Mouse (Mus musculus) mouse embryonic stem cell (cell line): ENCODE data around the gene Gja4.

Experiments used
- in situ Hi-C, 2 experiments: fragments of 300-500 bp; cut with MboI; formaldehyde crosslinking; loops; 1 replicate in 1 of 2; 3 replicates in 1 of 2; pipeline ENCODE4 v1.14.3; 2019 to 2020; ENCODE audit warnings: low sequenced_read_pairs in 2 of 2, low pct_unique_long_range_greater_than_20kb in 1 of 2, mixed read lengths in 1 of 2; ENCODE audit not compliant: unreplicated experiment in 1 of 2

Gene Gja4

DNA sequence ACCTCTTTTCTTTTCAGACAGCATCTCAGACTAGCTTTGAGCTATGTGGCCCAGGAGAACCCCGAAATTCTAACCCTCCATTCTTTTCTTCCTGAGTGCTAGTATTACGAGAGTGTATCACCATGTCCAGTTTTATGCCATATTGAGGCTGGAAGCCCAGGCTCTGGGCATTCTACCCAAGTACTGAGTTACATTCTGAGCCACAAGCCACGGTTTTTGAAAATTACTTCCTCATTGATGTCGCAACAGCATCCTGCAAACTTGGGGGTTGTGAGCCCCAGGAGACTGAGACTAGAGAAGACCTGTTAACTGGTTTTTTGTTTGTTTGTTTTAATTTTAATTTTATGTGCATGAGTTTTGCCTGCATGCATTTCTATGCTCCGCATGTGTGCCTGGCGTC is 13.9 kb upstream of the Gja4 start:
- in situ Hi-C loops = no loop called here

GRCm38 (mm10) chr4:127327258-127327657 is 13.4 kb upstream of the Gja4 start:
- in situ Hi-C loops = no loop called here

DNA sequence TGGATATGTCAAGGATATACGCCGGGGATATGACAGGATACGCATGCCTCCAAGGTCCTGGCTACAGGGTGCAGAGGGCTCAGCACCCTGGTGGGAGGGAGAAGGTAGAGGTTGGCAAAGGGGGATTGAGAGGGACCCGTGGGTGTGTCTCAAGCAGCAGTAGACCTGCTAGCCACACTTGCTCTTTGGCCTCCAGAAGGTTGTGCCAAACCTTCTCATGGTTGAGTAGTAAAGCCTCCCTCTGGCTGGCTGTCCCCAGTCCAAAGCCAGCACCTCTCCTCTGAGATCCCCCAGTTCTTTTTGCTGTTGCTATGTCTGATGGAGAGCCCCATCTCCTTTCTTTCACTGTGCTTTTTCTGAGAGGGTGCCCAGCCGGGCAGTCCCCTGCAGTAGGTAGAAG is 11.4 kb upstream of the Gja4 start:
- in situ Hi-C loops = no loop called here

DNA sequence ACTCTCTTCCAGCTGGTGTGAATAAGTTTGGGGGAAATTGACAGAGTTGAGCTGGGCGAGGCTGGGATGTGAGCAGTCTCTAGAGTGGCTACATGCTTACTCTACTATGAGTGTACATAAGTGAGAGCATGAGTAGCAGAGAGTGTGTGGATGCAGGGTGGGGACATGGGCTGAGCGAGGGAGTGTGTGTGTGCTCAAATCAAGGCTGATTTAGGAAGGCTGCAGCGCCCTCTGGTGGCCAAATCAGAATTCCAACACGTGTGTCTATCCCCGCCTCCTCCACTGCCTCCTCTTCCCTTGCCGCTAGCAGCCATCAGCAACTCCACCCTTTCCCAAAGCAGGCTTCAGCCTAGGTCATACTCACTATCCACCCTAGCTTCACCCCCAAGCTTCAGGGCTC is 10.9 kb upstream of the Gja4 start:
- in situ Hi-C loops = no loop called here

- in situ Hi-C loops = no loop called here
These were observed 10.5 kb upstream of the Gja4 start for GRCm38 (mm10) chr4:127324296-127324695.

DNA sequence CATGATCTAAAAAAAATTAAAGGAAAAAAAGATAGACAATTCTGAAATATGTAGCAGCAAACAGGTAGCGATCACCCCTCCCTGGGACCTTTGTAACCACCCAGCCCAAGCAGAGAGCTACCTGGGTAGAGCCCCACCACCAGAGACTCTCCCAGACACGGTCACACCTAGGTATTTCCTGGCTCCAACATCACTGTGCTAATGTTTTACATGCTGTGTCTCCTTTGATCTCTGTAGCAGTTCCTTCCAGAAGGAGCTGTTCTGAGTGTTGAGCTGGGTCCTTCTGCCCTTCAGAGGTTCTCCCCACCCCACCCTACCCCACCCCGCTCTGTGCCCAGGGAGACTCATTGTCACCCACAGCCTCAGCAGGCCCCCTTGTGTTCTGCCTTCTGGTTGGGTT is 9.8 kb upstream of the Gja4 start:
- in situ Hi-C loops = no loop called here

GRCm38 (mm10) chr4:127319613-127320012 is 5.8 kb upstream of the Gja4 start:
- in situ Hi-C loops = no loop called here

GRCm38 (mm10) chr4:127317143-127317542 is 3.3 kb upstream of the Gja4 start:
- in situ Hi-C loops = no loop called here

DNA sequence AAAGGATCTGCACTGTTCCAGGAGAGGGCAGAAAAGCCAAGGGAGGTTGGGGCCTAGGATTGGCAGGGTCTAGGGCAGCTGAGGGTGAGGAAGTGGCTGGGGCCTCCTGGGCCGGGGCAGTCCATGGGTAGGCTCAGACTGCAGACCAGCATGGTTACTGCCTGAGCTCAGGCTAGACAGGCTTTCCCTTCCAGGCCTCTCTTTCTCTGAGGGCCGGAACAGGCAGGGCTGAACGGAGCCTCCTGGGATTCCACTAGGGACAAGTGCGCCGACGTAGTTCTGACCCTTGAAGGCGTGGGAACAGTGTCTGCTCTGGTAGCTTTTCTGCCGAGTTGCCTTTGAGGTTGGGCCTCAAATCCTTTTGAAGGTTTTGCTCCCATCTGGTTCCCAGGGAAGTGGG is 1.9 kb upstream of the Gja4 start:
- in situ Hi-C loops = no loop called here

GRCm38 (mm10) chr4:127314585-127314984 is 746 bp upstream of the Gja4 start:
- in situ Hi-C loops = loop anchor here in 1 of 2 experiments (5.0 kb wide), 1 partner anchor 57 kb away; no protein-coding TSS in a partner anchor

DNA sequence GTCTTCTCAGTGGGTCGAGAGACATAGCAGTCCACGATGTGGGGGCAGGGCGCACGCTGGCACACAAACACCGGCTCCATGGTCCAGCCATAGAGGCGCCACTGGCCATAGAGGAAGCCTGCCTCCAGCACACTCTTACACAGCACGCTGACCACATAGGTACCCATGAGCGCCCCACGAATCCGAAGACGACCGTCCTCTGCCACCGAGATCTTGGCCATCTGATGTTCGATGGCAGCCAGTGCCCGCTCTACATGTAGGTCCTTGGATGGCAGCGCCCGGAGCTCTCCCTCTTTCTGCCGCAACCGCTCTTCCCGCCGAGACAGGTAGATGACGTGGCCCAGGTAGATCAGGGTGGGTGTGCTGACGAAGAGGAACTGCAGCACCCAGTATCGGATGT is 1.5 kb downstream of the Gja4 start:
- in situ Hi-C loops = loop anchor here in 1 of 2 experiments (5.0 kb wide), 1 partner anchor 55 kb away; no protein-coding TSS in a partner anchor

- in situ Hi-C loops = loop anchor here in 1 of 2 experiments (5.0 kb wide), 1 partner anchor 54 kb away; no protein-coding TSS in a partner anchor
These were observed 2.3 kb downstream of the Gja4 start for GRCm38 (mm10) chr4:127311561-127311960.

DNA sequence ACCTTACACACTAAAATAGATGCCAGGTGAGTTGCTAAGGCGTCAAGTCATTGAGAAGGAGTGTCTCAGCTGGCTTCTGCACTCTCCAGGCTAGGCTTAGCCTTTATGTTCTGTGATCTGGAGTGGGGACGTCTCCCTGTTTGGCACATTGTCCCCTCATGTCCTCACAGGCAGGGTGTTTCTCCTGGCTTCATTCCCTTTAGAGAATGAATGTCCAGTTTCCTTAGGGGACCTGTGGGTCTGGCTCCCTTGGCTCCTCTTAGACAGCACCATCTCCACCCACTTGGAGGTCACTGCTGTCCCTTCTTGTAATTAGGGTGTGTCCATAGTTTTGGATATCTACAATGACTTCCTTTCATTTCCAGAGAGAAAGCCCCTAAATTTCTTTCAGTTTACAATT is 6.9 kb downstream of the Gja4 start:
- in situ Hi-C loops = loop anchor here in 1 of 2 experiments (10.0 kb wide), 1 partner anchor 52 kb away; no protein-coding TSS in a partner anchor

GRCm38 (mm10) chr4:127303796-127304195 is 10.0 kb downstream of the Gja4 start:
- in situ Hi-C loops = loop anchor here in 1 of 2 experiments (10.0 kb wide), 1 partner anchor 49 kb away; no protein-coding TSS in a partner anchor

GRCm38 (mm10) chr4:127300503-127300902 is 13.3 kb downstream of the Gja4 start:
- in situ Hi-C loops = loop anchor here in 1 of 2 experiments (10.0 kb wide), 1 partner anchor 46 kb away; no protein-coding TSS in a partner anchor

GRCm38 (mm10) chr4:127292631-127293030 is 21.2 kb downstream of the Gja4 start:
- in situ Hi-C loops = no loop called here

GRCm38 (mm10) chr4:127289039-127289548 is 24.7 kb downstream of the Gja4 start:
- in situ Hi-C loops = no loop called here

DNA sequence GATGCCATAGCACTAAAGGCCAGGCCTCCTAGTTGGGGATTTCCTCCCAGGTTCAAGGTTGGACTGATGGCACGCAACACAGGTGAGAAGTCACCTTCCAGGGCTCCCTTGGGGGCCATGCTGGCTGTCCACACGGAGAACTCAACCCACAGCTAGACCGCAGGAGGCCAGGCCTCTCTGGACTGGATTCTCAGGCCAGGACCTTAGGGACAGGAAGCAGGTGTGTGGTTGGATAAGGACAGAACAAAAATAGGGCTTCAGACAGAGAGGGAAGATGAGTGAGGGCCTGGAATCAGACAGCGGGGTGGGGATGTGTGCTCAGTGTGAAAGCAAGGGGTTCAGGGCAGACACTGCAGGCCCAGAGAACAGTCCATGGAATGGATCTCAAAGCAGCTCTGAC is 26.9 kb downstream of the Gja4 start:
- in situ Hi-C loops = no loop called here

DNA sequence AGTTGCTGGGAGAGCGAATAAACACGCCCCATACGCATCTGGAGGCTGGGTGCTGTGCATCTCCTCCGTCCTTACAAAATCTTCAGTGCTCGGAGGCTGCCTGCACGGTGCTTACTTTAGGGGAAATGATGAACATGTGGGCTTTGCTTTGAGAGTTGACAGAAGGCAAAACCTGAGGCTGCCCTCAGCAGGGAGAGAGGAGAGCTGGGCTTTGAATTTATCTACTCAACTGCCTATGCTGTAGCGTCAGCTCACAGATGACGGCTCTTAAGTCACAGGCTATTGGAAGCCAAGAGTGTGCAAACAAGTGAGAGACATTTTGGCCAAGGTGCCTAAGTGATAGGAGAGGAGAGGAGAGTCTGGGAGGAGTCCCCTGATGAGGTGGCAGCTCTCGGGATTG is 34.6 kb downstream of the Gja4 start:
- in situ Hi-C loops = no loop called here

DNA sequence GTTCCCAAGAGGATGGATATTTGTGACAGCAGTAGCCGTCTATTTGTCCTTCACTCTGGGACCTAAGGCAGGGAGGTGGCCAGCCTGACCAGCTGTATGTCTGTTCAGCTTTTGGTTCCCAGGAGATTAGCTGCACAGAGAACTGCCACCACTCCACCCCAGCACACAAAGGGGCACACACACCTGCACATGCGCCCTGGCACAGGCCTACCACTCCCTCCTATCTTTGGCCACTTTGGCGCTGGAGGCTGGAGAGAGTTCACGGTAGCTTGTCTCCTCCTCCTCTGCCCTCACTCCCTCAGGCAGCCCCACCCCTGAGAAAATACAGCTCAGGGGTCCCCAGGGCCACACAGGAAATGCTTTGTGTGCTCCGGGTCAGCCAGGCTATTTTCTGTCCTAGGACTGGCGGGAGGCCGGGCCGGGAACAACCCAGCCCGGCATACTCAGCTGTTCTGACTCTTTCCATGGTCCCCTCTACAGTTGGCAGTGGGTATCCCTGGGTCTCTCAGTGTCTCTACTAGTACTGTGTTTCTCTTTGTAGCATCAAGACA is 35.3 kb downstream of the Gja4 start:
- in situ Hi-C loops = no loop called here
